Mouse (Mus musculus) erythroblast, embryonic 14.5 days (primary cell): ENCODE results near the gene Mrs2.

Source experiments
- GATA1 ChIP-seq: IDR thresholded peaks from 2 replicates; pipeline ENCODE4 v1.6.1; 2012; ENCODE audit warnings: low read length, inconsistent platforms, mixed read lengths
- TAL1 ChIP-seq: IDR thresholded peaks from 3 replicates; pipeline ENCODE4 v1.6.1; 2012; ENCODE audit warnings: low read length, inconsistent platforms, mixed read lengths

- TF ChIP-seq GATA1 (no peak), TAL1 (no peak)
Measured at GRCm38 (mm10) chr13:25022386-25022785, 2.2 kb upstream of the Mrs2 start.
